Mouse (Mus musculus): ENCODE measurements around the gene 2310007B03Rik.

DNA sequence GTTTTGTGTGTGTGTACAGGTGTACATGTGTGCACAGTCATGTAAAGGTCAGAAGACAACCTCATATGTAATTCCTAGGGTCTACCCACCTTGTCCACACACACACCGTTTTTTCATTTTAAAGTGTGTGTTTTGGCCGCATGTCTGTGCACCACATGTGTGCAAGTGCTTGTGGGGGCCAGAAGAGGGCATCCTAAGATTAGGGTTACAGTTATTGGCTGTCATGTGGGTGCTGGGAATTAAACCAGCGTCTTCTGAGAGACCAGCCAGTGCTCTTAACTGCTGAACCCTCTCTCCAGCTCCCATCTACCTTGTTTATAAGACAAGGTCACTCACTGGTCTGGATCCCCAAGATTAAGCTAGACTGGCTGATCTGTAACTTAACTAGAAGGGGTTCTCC is 34.2 kb upstream of the 2310007B03Rik start:
- TF ChIP-seq ZNF384 (IDR thresholded peaks at IDR 0.05; ENCODE audit: low read depth, low read length) (no peak), MAFK (IDR thresholded peaks at IDR 0.05; ENCODE audit: insufficient read depth, low read depth, low read length) (no peak), CHD2 (IDR thresholded peaks at IDR 0.05; ENCODE audit: low read depth, low read length) (no peak), ZC3H11A (IDR thresholded peaks at IDR 0.05; ENCODE audit: borderline replicate concordance, low read depth, low read length) (no peak)

Data from ES-E14 (cell line).